Mouse (Mus musculus) liver, embryonic 15.5 days (tissue): ENCODE results near the gene Asic2. TPM values are rescaled to one million over a fixed set of nuclear protein-coding genes. Genes with fewer than 3 reads are reported as not detected.

Experiments
- ATAC-seq: fragments of 200-750 bp; cut with Nextera tagmentation; 2 replicates; pipeline ENCODE4 v1.8.0; 2017; ENCODE audit warnings: moderate number of reproducible peaks, mild to moderate bottlenecking, moderate library complexity; ENCODE audit not compliant: insufficient read depth
- H3K27ac ChIP-seq: fragments of 300-500 bp; sonication (generic); replicated peaks from 2 replicates; pipeline ENCODE4 v1.5.1; 2015; ENCODE audit warnings: mild to moderate bottlenecking, inconsistent platforms
- H3K27me3 ChIP-seq: fragments of 300-500 bp; sonication (generic); 2 replicates; pipeline ENCODE4 v1.6.1; 2015; ENCODE audit warnings: mild to moderate bottlenecking, inconsistent platforms
- H3K36me3 ChIP-seq: fragments of 300-500 bp; sonication (generic); replicated peaks from 2 replicates; pipeline ENCODE4 v1.6.1; 2015; ENCODE audit warnings: moderate library complexity, mild to moderate bottlenecking, inconsistent platforms
- H3K4me1 ChIP-seq: fragments of 300-500 bp; sonication (generic); replicated peaks from 2 replicates; pipeline ENCODE4 v1.6.1; 2015; ENCODE audit warnings: inconsistent platforms
- H3K4me2 ChIP-seq: fragments of 300-500 bp; sonication (generic); 2 replicates; pipeline ENCODE4 v1.6.1; 2015; ENCODE audit warnings: moderate library complexity, mild to moderate bottlenecking, inconsistent platforms
- H3K4me3 ChIP-seq: fragments of 300-500 bp; sonication (generic); replicated peaks from 2 replicates; pipeline ENCODE4 v1.5.1; 2015; ENCODE audit warnings: mild to moderate bottlenecking, inconsistent platforms
- H3K9ac ChIP-seq: fragments of 300-500 bp; sonication (generic); 2 replicates; pipeline ENCODE4 v1.6.1; 2015; ENCODE audit warnings: moderate library complexity, mild to moderate bottlenecking, inconsistent platforms
- H3K9me3 ChIP-seq: fragments of 300-500 bp; sonication (generic); replicated peaks from 2 replicates; pipeline ENCODE4 v1.6.1; 2016; ENCODE audit warnings: inconsistent platforms
- WGBS: fragments of 180-500 bp; shearing (Covaris S2); methylation state at CpG from one replicate; pipeline ENCODE4 v1.1.7; 2015; ENCODE audit warnings: mixed read lengths; ENCODE audit not compliant: insufficient replicate concordance; 5-methylcytosine and 5-hydroxymethylcytosine counted together
- polyA plus RNA-seq: library from polyadenylated mRNA; unstranded; fragments of >200 nt; fragmentation: Nextera tagmentation; extraction: Ambion mirVana; gene quantifications from 2 replicates; pipeline ENCODE4 v1.2.1, GENCODE M21; 2015

The Asic2 gene
- polyA plus RNA-seq, 1 experiment from 2014 or later, result 0.03 TPM

DNA sequence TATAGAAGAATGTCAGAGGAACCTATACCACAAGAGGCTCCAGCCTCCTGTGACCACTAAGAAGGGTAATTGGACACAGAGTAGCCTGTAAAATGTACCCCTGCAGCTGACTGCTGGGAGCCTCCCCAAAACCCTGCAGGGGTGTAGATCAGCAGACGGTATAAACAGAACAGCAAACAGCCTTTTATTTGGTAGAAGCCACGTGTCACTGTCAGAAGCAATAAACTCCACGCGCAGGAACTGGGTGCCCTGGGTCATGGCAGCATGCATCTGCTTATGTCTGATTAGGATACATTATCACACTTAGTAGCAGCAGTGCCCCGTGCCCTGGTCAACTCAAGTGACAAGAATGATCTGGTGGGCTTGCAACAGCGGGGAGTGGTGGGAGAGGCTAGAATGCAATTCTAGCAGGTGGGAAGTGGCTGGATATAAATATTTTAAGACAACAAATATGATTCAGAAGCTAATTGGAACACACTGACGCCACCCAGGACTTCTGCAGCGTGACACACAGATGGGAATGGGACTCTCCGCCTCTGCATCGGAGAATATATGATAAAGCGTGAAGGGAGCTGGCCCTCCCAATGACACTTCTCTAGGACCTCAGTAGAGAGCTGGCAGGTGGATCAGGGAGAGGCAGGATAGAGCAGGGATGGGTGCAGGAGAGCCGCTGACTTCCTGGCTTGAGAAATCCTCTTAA is 912.7 kb downstream of the Asic2 start:
- ATAC-seq, result no peak
- Histone ChIP-seq H3K4me3 (no peak overlapping the region), H3K9ac (no peak overlapping the region), H3K36me3 (no peaks in the 10 kb centered on the region), H3K4me1 (no peaks in the 10 kb centered on the region), H3K27ac (no peak overlapping the region), H3K9me3 (no peaks in the 10 kb centered on the region), H3K27me3 (no peaks in the 10 kb centered on the region), H3K4me2 (no peak overlapping the region)
- 52% methylated on average over 12 of the region's 12 CpGs for WGBS

DNA sequence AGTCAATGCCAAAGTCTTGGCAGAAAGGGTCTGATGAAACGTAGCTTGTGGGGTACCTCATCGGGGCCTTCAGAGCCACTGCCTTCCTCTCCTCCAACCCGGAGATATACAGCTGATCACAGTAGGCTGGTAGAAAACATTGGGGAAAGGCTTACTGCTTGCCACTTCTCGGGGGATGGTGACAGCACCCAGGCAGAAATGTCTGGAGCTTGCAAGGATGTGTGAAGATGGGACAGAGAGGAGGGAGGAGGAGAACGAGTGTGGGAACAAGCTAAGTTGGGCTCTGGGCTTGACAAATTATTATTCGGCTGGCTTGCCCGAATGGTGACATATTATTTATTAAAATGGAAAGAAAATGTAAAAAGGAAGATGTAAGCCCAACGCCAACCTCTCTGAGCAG is 914.4 kb downstream of the Asic2 start:
- H3K4me2 ChIP-seq, result no peak overlapping the region
- no peak overlapping the region for H3K4me3 ChIP-seq
- H3K27ac ChIP-seq, result no peak overlapping the region
- ATAC-seq, result no peak
- no peaks in the 10 kb centered on the region for H3K4me1 ChIP-seq
- H3K27me3 ChIP-seq, result no peaks in the 10 kb centered on the region
- 67% methylated on average over 8 of the region's 8 CpGs for WGBS
- no peaks in the 10 kb centered on the region for H3K9me3 ChIP-seq
- no peaks in the 10 kb centered on the region for H3K36me3 ChIP-seq
- no peak overlapping the region for H3K9ac ChIP-seq

DNA sequence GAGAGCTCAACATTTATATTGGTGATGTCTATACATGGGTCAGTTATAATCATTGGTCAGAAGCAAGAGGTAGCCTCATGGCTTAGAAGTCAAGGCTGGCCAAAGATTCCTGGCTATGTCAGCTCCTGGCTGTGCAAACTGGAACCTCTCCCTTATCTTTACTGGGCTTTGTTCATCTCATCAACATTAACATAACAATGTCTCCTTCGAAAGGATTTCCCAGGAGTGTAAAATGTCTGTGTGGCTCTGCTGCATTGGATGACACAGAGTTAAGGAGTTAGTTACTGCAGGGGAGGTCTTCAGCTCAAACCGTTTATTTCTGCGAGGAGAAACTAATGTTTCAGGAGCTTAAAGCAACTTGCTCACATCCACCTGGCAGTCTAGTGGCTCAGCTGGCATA is 926.6 kb downstream of the Asic2 start:
- no peaks in the 10 kb centered on the region for H3K4me1 ChIP-seq
- H3K4me2 ChIP-seq, result no peak overlapping the region
- no peaks in the 10 kb centered on the region for H3K36me3 ChIP-seq
- H3K27me3 ChIP-seq, result no peaks in the 10 kb centered on the region
- H3K9me3 ChIP-seq, result no peaks in the 10 kb centered on the region
- H3K4me3 ChIP-seq, result no peak overlapping the region
- 39% methylated on average over 3 of the region's 3 CpGs for WGBS
- H3K27ac ChIP-seq, result no peak overlapping the region
- H3K9ac ChIP-seq, result no peak overlapping the region
- ATAC-seq, result no peak

DNA sequence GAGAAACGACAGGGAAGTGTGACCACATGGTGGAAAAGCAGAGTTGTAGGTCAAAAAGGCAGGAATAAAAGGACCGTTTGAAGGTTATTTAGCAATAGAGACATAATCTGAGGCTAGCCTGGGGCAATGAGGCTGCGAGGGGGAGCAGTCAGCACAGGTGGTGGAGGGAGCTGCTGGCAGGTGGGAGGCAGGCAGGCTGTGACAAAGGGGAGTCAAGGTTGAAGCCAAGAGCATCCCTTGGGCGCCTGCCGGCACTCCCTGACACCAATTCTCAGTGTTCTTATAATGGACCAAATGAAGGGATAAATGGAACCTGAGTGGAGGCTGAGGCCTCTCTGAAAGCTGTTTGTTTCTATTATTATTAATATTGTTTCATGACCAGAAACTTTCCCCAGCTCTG is 928.3 kb downstream of the Asic2 start:
- Histone ChIP-seq H3K4me3 (no peak overlapping the region), H3K4me2 (no peak overlapping the region), H3K27ac (no peak overlapping the region), H3K36me3 (no peaks in the 10 kb centered on the region), H3K4me1 (no peaks in the 10 kb centered on the region), H3K27me3 (no peaks in the 10 kb centered on the region), H3K9me3 (no peaks in the 10 kb centered on the region), H3K9ac (no peak overlapping the region)
- 46% methylated on average over 5 of the region's 5 CpGs for WGBS
- no peak for ATAC-seq

DNA sequence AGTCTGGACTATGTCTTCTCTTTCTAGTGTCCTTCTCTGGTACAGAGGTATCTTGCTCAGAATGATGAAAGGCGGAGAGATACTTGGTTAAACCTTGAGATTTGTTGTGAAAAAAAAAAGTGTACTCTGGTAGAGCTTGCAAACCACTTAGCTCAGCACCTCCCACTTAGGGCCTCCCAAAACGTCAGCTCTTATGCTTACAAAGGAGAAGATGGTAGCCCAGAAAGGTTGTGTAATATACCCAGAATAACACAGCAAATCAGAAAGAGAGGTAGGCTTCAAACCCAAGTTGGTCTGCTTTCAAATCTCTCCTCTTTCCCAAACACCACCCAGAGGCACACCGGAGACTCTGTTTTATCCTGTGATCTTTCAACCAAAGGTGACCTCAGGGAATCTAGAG is 936.1 kb downstream of the Asic2 start:
- Histone ChIP-seq H3K36me3 (no peaks in the 10 kb centered on the region), H3K9me3 (no peaks in the 10 kb centered on the region), H3K4me2 (no peak overlapping the region), H3K4me3 (no peak overlapping the region), H3K9ac (no peak overlapping the region), H3K4me1 (no peaks in the 10 kb centered on the region), H3K27me3 (no peaks in the 10 kb centered on the region), H3K27ac (no peak overlapping the region)
- 62% methylated on average over 3 of the region's 3 CpGs for WGBS
- no peak for ATAC-seq

DNA sequence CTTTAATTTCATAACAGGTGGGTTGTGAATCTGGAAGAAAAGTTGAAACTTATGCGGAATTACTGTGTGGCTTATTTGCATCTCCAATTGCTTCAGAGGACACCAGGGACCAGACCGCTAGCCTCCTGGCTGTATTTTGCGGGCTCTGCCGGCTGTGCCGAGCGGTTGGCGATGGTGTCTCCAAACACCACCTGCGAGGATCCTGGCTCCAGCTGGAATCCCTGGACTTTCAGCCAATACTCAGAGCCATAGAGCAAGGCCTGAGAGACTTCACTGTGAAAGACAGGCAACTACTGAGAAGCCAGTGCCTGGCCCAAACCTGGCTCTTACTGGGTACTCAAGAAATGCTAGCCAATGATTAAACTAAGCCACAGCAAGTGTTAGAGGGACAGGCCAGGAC is 953.5 kb downstream of the Asic2 start:
- 85% methylated on average over 8 of the region's 8 CpGs for WGBS
- Histone ChIP-seq H3K9me3 (no peaks in the 10 kb centered on the region), H3K9ac (no peak overlapping the region), H3K4me1 (no peaks in the 10 kb centered on the region), H3K4me2 (no peak overlapping the region), H3K4me3 (no peak overlapping the region), H3K27me3 (no peaks in the 10 kb centered on the region), H3K36me3 (no peaks in the 10 kb centered on the region), H3K27ac (no peak overlapping the region)
- ATAC-seq, result no peak

DNA sequence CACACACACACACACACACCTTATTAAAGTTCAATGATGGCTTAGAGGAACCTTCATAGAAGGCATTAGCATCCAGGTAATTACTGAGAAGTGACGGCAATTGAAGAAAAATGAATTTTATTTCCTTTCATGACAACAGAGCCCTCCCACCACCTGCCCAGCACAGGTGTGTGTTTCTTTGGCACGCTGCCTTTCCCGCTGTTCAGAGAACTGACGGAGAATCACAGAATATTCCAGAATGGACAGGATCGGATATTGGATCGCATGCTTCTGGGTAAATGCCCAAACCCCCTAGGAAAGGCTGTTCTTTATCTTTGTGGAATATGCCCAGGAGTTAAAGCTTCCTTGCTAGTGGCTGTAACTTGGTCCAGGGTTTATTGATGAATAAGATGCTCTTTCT is 954.8 kb downstream of the Asic2 start:
- Histone ChIP-seq H3K4me1 (no peaks in the 10 kb centered on the region), H3K4me2 (no peak overlapping the region), H3K4me3 (no peak overlapping the region), H3K27ac (no peak overlapping the region), H3K9me3 (no peaks in the 10 kb centered on the region), H3K36me3 (no peaks in the 10 kb centered on the region), H3K9ac (no peak overlapping the region), H3K27me3 (no peaks in the 10 kb centered on the region)
- WGBS, result 78% methylated on average over 6 of the region's 6 CpGs
- ATAC-seq, result no peak

DNA sequence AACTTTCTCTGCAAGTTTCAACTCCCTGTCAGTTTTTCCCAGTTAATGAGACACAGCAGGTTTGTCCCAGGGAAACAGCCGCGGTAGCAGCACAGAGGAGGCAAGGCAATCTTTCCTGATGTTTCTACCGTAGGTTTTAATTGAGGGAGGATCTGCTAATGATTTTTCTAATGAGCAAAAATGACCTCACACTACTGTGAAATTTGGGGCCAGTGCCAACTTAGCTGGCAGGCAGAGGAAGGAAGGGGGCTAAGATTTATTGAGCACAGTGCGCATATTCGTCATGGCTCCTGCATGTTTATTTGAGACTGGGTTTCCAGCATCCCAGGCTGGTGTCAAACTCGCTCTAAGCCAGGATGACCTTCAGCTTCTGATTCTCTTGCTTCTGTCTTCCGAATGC is 957.5 kb downstream of the Asic2 start:
- Histone ChIP-seq H3K4me1 (no peaks in the 10 kb centered on the region), H3K4me3 (no peak overlapping the region), H3K4me2 (no peak overlapping the region), H3K9me3 (no peaks in the 10 kb centered on the region), H3K9ac (no peak overlapping the region), H3K27me3 (no peaks in the 10 kb centered on the region), H3K36me3 (no peaks in the 10 kb centered on the region), H3K27ac (no peak overlapping the region)
- 54% methylated on average over 7 of the region's 7 CpGs for WGBS
- ATAC-seq, result no peak

DNA sequence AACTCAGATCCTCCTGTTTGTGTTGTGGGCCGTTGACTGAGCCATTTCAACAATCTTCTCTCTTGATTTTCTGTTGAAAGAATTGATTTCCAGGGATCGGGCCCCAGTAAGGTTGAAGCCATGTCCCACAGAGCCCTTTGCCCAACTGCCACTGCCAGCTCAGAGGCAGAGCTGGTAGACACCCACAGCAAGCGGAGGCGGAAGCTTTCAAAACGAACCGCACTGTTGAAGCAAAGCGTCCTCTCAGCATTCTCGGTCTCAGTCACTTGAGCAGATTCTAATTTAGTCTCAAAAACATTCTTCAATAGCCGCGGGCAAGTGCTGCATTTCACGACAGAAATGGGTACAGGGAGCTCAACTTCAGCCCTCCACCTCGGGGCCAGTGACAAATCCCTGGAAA is 958.9 kb downstream of the Asic2 start:
- H3K27me3 ChIP-seq, result no peaks in the 10 kb centered on the region
- no peaks in the 10 kb centered on the region for H3K9me3 ChIP-seq
- no peak overlapping the region for H3K9ac ChIP-seq
- no peak overlapping the region for H3K27ac ChIP-seq
- no peaks in the 10 kb centered on the region for H3K36me3 ChIP-seq
- WGBS, result 64% methylated on average over 12 of the region's 12 CpGs
- H3K4me3 ChIP-seq, result no peak overlapping the region
- no peaks in the 10 kb centered on the region for H3K4me1 ChIP-seq
- no peak for ATAC-seq
- H3K4me2 ChIP-seq, result no peak overlapping the region

DNA sequence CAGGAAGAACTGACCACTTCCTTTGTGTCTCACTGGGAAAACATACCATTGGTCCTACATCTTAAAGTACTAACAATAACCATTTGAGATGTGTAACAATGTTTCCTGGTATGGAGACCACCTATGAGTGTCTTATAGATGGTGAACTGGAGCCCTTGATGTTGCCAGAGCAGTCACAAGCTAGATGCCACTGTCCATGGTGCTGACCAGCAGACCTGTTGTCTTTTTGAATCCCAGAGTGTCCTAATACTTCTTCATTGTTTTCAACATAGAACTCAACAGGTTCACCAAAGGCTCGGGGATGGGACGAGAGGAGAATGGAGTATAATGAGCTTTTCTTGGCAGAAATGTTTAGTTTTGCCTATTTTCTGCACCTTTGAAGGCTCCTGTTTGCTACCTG is 962.4 kb downstream of the Asic2 start:
- Histone ChIP-seq H3K27me3 (no peaks in the 10 kb centered on the region), H3K9ac (no peak overlapping the region), H3K4me1 (no peaks in the 10 kb centered on the region), H3K4me2 (no peak overlapping the region), H3K27ac (no peak overlapping the region), H3K9me3 (no peaks in the 10 kb centered on the region), H3K36me3 (no peaks in the 10 kb centered on the region), H3K4me3 (no peak overlapping the region)
- 40% methylated on average over 2 of the region's 2 CpGs for WGBS
- ATAC-seq, result no peak

DNA sequence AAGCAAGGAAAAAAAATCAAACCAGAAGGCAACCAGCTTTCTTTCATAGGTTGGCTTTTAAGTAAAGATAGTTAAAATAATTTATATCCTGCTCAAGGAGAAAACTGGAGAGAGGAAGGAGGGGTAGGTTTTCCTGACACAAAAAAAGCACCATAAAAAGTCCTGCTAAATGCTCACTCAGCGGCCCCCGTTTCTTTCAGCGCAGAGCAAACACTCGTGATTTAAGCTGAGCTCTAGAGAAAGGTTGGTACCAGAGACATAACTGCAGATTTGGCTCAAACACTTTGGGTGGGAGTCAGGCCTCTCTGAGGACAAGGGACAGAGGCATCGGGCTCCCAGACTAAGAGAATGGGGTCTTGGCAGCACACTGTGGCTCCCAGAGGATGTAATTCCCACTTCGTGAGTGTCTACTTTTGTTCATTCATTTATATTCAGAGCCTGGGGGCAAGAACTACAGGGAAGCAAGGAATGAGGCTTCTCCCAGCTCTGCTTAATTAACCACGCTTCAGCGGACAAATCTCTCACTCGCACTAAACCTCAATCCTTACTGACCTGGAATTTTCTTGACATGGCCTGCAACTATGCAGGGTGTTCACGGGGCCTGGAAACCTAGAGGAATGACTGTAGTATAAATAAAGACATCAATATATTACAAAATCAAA is 965.4 kb downstream of the Asic2 start:
- no peak for ATAC-seq
- H3K27me3 ChIP-seq, result no peaks in the 10 kb centered on the region
- H3K4me2 ChIP-seq, result no peak overlapping the region
- WGBS, result 63% methylated on average over 10 of the region's 10 CpGs
- H3K27ac ChIP-seq, result no peak overlapping the region
- H3K4me1 ChIP-seq, result no peaks in the 10 kb centered on the region
- H3K9me3 ChIP-seq, result no peaks in the 10 kb centered on the region
- no peaks in the 10 kb centered on the region for H3K36me3 ChIP-seq
- no peak overlapping the region for H3K4me3 ChIP-seq
- H3K9ac ChIP-seq, result no peak overlapping the region

DNA sequence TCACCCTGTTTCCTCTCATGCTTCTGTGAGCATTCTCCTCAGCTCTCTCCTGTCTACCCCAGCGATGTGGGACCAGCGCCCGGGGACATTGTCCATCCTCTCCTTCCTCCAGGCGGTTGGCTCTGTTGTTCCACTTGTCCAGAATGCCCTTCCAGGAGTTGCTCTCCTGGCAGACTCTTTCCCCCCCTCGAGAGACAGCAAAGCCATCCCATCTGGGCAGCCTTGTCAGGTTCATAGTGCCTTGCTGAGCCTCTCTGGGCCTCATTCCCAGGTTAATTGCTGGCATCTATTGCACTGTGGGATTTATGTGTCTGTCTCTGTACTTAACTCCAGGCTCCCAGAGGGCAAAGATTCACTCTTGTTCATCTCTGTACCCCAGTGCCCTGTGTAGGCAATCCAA is 972.6 kb downstream of the Asic2 start:
- H3K9ac ChIP-seq, result no peak overlapping the region
- no peaks in the 10 kb centered on the region for H3K9me3 ChIP-seq
- no peaks in the 10 kb centered on the region for H3K36me3 ChIP-seq
- no peak overlapping the region for H3K4me3 ChIP-seq
- ATAC-seq, result no peak
- H3K4me2 ChIP-seq, result no peak overlapping the region
- WGBS, result 69% methylated on average over 5 of the region's 5 CpGs
- H3K27me3 ChIP-seq, result no peaks in the 10 kb centered on the region
- H3K27ac ChIP-seq, result no peak overlapping the region
- H3K4me1 ChIP-seq, result no peaks in the 10 kb centered on the region
